Mouse (Mus musculus): Measurements from ENCODE around the gene Arhgap11a.
A peak's percentile ranks its signal among the peaks of the same experiment; 100 is the strongest.

Arhgap11a gene

GRCm38 (mm10) chr2:113817681-113818606, 30.5 kb downstream of the Arhgap11a start:
- no peak for DNase-seq (ENCODE audit: low read depth)

- peak; percentile 42 for DNase-seq (ENCODE audit: low read depth)
Observed at GRCm38 (mm10) chr2:113807640-113808039, 40.8 kb downstream of the Arhgap11a start.

DNA sequence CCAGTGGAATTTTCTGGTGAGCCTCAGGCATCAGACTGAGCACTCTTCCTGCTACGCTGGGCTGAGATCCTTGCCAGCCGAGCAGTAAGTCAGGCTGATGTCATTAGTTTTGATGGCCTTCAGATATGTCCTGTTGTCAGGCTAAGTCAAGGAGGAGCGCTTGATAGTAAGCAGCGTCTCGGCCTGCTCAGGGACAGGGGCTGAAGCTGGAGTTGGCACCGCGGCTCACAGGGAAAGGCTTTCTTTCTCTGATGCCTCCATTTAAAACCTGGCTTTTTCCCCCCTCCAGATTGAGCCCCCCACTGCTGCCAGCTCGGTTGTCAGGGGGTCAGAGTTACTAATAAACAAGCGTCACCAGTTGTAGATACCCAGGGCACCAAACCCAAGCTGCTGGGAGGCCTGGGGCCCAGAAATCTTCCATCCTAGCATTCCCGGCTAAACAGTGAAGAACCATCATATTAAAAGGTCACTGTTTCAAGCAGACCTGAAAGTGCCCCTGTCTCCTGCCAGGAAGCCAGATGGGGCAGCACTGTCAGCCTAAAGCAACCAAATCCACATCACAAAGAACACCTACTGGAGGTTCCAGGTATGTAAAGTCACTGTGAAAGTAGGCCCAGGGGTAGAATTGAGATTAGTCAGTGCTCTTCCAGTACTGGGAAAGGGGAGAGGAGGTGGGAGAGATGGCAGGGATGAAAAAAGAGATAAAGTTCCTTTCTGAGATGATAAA, 41.4 kb downstream of the Arhgap11a start:
- no peak for DNase-seq (ENCODE audit: low read depth)

DNA sequence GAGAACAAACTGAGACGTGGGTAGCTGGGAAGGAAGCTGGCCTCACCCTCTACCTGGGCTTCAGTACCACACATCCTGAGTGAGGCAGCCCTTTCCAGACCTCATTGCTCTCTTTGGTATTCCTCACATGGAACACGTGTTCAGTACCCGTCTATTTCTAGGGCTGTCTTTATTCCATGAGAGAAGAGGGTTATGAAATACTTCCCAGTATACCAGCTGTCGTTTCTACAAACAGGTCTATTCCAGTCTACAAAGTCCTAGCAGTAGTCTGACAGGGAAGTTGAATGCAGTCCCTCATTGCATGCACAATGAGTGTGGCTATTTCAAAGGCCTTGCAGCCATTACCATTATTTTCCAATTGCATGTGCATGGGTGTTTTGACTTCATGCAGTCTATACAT, 42.7 kb downstream of the Arhgap11a start:
- no peak for DNase-seq (ENCODE audit: low read depth)

DNA sequence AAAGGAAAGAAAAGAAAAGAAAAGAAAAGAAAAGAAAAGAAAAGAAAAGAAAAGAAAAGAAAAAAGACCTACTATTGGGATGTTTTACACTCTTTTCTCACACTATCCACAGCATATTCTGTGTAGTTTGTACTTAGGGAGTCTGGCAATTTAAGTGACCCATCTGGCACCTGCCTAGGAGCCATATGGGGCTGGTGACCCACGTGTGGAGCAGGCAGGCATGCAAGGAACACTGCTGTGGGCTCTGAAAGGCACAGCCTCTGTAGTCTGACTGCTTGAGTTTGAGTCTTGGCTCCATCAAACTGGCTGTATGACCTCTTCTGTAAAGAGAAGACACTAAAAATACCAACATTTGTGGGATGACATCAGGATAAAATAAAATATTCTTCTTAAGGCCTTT, 44.7 kb downstream of the Arhgap11a start:
- no peak for DNase-seq (ENCODE audit: low read depth)

- DNase-seq (ENCODE audit: low read depth), result no peak
Observed at GRCm38 (mm10) chr2:113800846-113801245, 47.6 kb downstream of the Arhgap11a start.

DNA sequence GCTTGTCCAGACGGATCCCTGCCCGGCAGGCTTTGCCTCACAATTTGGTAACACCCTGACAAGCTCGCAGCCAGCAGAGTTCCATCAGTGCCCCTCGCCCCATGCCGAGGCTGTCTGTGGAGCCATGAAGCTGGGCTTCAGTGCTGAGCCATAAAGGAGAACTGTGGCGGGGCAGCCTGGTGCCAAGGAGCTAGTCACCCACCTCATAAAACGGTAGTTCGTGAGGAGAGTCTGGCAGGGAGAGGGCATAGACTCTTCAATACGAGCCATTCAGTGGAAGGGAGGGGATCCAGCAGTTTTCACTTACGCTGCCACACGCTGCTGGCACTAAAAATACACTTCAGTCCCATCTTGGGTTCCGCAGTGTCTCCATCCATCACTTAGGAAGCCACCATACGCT, 49.9 kb downstream of the Arhgap11a start:
- DNase-seq (ENCODE audit: low read depth), result no peak

- no peak for DNase-seq (ENCODE audit: low read depth)
Observed at GRCm38 (mm10) chr2:113795186-113795585, 53.3 kb downstream of the Arhgap11a start.

DNA sequence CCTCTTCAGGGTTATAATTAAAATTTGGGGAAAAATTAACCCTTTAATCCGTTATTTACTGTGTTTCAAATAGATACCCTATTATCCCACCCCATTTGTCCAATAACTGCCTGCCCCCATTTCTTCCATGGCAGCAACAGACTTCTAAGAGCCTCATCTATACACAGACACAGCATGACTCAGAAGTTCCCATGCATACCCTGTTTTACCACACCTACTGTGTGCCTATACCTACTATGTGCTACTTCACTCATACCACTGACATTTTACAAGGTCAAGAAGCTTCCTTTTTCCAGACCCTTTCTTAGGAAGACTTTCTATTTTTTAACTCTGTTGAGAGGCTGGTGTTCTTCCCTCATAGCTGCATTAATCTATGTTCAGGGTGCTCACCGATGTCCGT, 54.9 kb downstream of the Arhgap11a start:
- no peak for DNase-seq (ENCODE audit: low read depth)

DNA sequence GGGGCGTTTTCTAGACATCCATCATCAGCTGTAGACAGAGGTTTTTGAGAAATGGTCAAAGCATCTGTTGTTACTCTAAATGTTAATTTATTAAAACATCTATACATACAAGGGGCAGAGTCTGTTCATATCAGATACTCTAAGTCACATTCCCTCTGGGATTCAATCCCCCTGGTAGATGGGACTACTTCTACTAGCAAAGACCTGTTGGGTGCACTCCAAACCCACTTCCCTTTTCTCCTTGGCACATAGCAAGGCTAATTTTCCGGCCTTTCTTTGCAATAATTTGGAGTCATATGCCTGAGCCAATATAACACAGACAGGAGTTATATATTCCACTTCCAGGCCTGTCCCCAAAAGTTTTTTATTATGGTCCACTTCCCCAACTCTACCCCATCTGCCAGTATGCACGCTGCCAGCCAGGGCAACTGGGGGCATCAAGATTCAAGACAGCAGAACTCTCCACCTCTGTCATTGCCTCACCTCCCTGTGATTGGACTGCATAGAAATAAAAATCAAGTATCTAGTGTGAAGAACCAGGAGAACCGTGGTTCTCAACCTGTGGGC, 59.6 kb downstream of the Arhgap11a start:
- no peak for DNase-seq (ENCODE audit: low read depth)

- DNase-seq (ENCODE audit: low read depth), result no peak
Observed at GRCm38 (mm10) chr2:113787882-113788281, 60.6 kb downstream of the Arhgap11a start.

GRCm38 (mm10) chr2:113784851-113785250, 63.6 kb downstream of the Arhgap11a start:
- no peak for DNase-seq (ENCODE audit: low read depth)

DNA sequence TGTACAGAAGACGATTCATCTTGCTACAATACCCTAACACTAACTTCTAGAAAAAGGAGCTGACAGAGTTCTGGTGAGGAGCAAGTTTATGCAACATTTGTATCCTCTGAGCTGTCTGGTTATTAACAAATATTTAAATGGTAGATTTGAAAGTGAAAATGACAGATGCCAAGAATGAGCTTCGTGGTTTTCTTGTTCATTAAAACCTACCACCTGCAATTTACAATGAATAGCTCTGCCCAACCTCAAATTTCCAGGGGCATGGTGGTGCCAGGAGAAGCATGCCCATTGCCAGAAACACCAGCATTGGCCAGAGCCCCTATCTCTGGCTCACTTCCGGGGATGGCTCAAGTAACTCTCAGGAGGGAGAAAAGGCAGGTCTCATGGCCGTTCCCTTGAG, 66.9 kb downstream of the Arhgap11a start:
- DNase-seq (ENCODE audit: low read depth), result no peak
